Mouse (Mus musculus): ENCODE results near the gene Rarres1. TPM values are rescaled to one million over a fixed set of nuclear protein-coding genes. Genes with fewer than 3 reads are reported as not detected.
A peak's percentile ranks its signal among the peaks of the same experiment; 100 is the strongest.

Gene Rarres1
- polyA plus RNA-seq, 1 experiment from 2014 or later: 1.0 TPM

DNA sequence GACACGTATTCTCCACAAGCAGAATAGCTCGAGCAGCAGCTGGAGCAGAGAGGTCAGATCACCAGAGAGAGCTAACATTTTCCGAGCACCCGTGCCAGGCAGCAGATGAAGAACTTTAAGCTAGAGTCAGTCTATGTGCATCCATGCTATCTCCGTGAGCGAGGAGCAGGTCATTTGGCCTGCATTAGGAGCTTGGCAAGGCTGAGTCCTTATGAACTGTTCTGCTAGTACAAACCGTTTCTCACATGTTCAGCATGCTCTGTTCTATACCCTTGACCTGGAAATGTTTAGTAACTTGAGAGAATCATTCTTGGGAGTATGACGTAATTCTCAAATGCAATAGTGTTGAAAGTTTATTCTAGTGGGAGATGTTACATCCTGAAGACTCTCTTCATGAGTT is 28.3 kb upstream of the Rarres1 start:
- 89% methylated on average over 8 of the region's 8 CpGs for WGBS
- no peaks in the 10 kb centered on the region for H3K9me3 ChIP-seq (ENCODE audit: control insufficient read depth, low read length)
- no peak overlapping the region for H3K4me2 ChIP-seq (ENCODE audit: low read depth)
- no peak for DNase-seq (ENCODE audit: low spot score)
- ATAC-seq (ENCODE audit: insufficient read depth, low FRiP score, low TSS enrichment): no peak
- no peak overlapping the region for H3K9ac ChIP-seq (ENCODE audit: low read length)
- no peak overlapping the region for H3K4me3 ChIP-seq (ENCODE audit: low read depth, low read length)
- no peaks in the 10 kb centered on the region for H3K36me3 ChIP-seq (ENCODE audit: control insufficient read depth, insufficient read depth, low read length)
- H3K4me1 ChIP-seq (ENCODE audit: control insufficient read depth, insufficient read depth, low read length): no peaks in the 10 kb centered on the region
- H3K27me3 ChIP-seq (ENCODE audit: control insufficient read depth, insufficient read depth, low read length): no peaks in the 10 kb centered on the region
- H3K27ac ChIP-seq (ENCODE audit: low read depth, low read length): no peak overlapping the region

DNA sequence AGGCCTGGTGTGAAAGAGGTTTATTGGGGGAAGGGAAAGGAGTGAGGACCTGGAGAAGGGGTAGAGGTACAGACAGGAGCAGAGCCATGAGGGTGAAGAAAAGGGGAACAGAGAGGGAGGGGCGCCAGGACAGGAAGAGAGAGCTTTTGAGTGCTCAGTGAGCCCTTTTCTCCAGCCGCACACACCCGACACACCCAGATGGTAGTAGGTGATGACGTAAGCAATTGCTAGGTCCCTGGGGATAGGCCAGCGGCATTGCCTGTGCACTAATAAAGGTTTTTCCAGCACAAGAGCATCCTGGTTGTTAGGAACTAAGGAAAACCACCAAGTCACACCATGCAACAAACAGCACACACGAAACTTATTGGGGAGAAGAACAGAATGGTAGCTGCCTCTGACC is 9.4 kb upstream of the Rarres1 start:
- H3K4me3 ChIP-seq (ENCODE audit: low read depth, low read length): no peak overlapping the region
- no peaks in the 10 kb centered on the region for H3K9me3 ChIP-seq (ENCODE audit: control insufficient read depth, low read length)
- no peaks in the 10 kb centered on the region for H3K27me3 ChIP-seq (ENCODE audit: control insufficient read depth, insufficient read depth, low read length)
- no peaks in the 10 kb centered on the region for H3K36me3 ChIP-seq (ENCODE audit: control insufficient read depth, insufficient read depth, low read length)
- ATAC-seq (ENCODE audit: insufficient read depth, low FRiP score, low TSS enrichment) (no peak), DNase-seq (ENCODE audit: low spot score) (no peak)
- no peak overlapping the region for H3K27ac ChIP-seq (ENCODE audit: low read depth, low read length)
- no peak overlapping the region for H3K4me2 ChIP-seq (ENCODE audit: low read depth)
- H3K4me1 ChIP-seq (ENCODE audit: control insufficient read depth, insufficient read depth, low read length): no peaks in the 10 kb centered on the region
- no peak overlapping the region for H3K9ac ChIP-seq (ENCODE audit: low read length)
- 84% methylated on average over 6 of the region's 6 CpGs for WGBS

DNA sequence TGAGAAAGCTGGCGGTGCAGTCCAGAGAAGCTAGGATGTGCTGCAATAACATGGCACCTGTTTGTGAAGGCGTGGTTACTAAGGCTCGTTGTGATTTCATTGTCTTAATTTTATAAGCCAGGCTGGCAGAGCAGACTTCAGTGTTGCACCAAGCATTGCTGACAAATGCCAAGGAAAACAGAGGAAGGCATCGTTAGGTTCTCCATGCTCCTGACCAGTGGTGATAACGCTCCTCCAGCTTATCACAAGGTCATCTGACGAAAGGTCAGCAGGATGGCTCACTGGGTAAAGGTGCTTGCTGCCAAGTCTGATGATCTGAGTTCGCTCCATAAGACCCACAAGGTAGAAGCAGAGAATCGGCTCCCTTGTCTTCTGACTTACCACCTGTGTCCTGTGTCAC is 7.4 kb upstream of the Rarres1 start:
- 89% methylated on average over 8 of the region's 8 CpGs for WGBS
- Histone ChIP-seq H3K27ac (ENCODE audit: low read depth, low read length) (no peak overlapping the region), H3K9me3 (ENCODE audit: control insufficient read depth, low read length) (no peaks in the 10 kb centered on the region), H3K4me1 (ENCODE audit: control insufficient read depth, insufficient read depth, low read length) (no peaks in the 10 kb centered on the region), H3K27me3 (ENCODE audit: control insufficient read depth, insufficient read depth, low read length) (no peaks in the 10 kb centered on the region), H3K4me3 (ENCODE audit: low read depth, low read length) (no peak overlapping the region), H3K4me2 (ENCODE audit: low read depth) (no peak overlapping the region), H3K36me3 (ENCODE audit: control insufficient read depth, insufficient read depth, low read length) (no peaks in the 10 kb centered on the region), H3K9ac (ENCODE audit: low read length) (no peak overlapping the region)
- no peak for ATAC-seq (ENCODE audit: insufficient read depth, low FRiP score, low TSS enrichment)
- no peak for DNase-seq (ENCODE audit: low spot score)

DNA sequence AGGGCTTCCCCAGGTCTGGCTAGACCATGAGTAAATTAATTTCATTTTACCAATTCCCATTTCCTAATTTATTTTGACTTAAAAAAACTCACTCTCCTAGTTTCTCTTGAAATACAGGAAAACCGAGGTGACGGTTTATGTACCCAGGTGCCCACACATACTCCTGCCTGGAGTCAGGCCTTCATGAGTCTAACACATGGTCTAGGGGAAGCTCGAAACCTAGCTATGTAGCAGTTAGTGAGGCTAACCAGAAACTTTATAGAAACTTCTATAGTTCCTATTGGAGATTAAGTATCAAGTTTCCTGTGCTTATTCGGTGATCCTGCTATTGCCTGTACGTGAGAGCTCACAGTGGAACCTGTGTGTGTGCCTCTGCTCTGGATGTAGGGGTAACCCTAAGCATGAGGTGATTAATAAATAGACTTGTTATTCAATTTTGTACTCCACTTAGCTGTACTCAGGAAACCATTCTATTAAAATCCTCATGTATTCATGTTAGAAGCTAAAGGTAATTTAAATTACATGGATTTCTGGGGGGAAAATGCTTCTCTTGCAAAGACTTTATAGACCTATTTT is 5.3 kb upstream of the Rarres1 start:
- no peak overlapping the region for H3K4me3 ChIP-seq (ENCODE audit: low read depth, low read length)
- H3K4me1 ChIP-seq (ENCODE audit: control insufficient read depth, insufficient read depth, low read length): no peaks in the 10 kb centered on the region; the same call in 1 of the 2 replicates
- no peaks in the 10 kb centered on the region for H3K27me3 ChIP-seq (ENCODE audit: control insufficient read depth, insufficient read depth, low read length)
- ATAC-seq (ENCODE audit: insufficient read depth, low FRiP score, low TSS enrichment) (no peak), DNase-seq (ENCODE audit: low spot score) (no peak)
- 90% methylated on average over 5 of the region's 5 CpGs for WGBS
- H3K4me2 ChIP-seq (ENCODE audit: low read depth): no peak overlapping the region
- no peaks in the 10 kb centered on the region for H3K9me3 ChIP-seq (ENCODE audit: control insufficient read depth, low read length)
- no peak overlapping the region for H3K27ac ChIP-seq (ENCODE audit: low read depth, low read length)
- no peak overlapping the region for H3K9ac ChIP-seq (ENCODE audit: low read length)
- no peaks in the 10 kb centered on the region for H3K36me3 ChIP-seq (ENCODE audit: control insufficient read depth, insufficient read depth, low read length)

DNA sequence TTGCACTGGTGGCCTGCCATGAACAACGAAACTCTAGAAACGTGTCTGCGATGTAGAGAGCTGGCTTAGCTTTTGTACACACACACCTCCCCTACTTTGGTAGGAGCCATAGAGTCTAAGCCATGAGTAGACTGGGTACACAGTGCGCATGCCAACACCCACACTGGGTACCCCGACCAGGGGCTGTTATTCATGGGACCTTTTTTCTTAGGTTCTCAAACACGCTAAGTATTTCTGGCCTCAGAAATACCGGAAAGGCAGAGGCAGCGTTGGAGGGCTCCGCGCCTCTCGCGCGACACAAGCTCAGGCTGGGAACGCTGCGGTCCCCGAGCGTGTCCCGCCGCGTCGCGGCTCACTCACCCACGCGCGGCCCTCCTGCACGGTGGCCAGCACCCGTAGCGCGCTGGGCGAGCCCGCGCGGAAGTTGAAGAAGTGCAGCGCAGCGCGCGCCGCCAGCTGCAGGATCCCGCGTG is 486 bp downstream of the Rarres1 start:
- peak overlapping the region; percentile 75 for H3K9ac ChIP-seq (ENCODE audit: low read length)
- 6% methylated on average over 40 of the region's 40 CpGs for WGBS
- no peak overlapping the region for H3K27ac ChIP-seq (ENCODE audit: low read depth, low read length)
- peak overlapping the region; percentile 100 for H3K4me2 ChIP-seq (ENCODE audit: low read depth)
- peak overlapping the region; percentile 58 for H3K4me3 ChIP-seq (ENCODE audit: low read depth, low read length)
- no peaks in the 10 kb centered on the region; the same call in 1 of the 2 replicates for H3K4me1 ChIP-seq (ENCODE audit: control insufficient read depth, insufficient read depth, low read length)
- DNase-seq (ENCODE audit: low spot score) (no peak), ATAC-seq (ENCODE audit: insufficient read depth, low FRiP score, low TSS enrichment) (peak; percentile 47; the same call in 1 of the 2 replicates)
- no peaks in the 10 kb centered on the region for H3K27me3 ChIP-seq (ENCODE audit: control insufficient read depth, insufficient read depth, low read length)
- no peaks in the 10 kb centered on the region for H3K9me3 ChIP-seq (ENCODE audit: control insufficient read depth, low read length)
- no peaks in the 10 kb centered on the region for H3K36me3 ChIP-seq (ENCODE audit: control insufficient read depth, insufficient read depth, low read length)

DNA sequence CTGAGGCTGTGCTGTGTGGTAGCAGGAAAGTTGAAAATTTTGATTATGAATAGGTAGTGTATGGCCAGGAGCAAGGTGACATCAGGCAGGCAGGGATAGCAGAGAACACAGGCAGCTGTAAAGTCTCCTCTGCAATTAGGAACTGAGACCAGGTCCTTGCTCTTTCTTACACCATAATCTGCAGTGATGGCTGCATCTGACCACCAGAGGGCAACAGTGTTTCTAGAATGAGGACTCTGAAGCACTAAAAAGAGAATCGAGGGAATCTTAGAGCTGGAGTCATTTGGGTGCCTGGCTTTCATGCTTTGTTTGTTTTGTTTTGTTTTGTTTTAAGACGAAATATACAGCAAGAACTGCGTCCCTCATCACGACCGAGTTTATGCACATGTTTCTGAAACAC is 2.5 kb downstream of the Rarres1 start:
- DNase-seq (ENCODE audit: low spot score) (peak; percentile 85), ATAC-seq (ENCODE audit: insufficient read depth, low FRiP score, low TSS enrichment) (peak; percentile 58; the same call in 1 of the 2 replicates)
- Histone ChIP-seq H3K27me3 (ENCODE audit: control insufficient read depth, insufficient read depth, low read length) (no peaks in the 10 kb centered on the region), H3K4me3 (ENCODE audit: low read depth, low read length) (no peak overlapping the region), H3K36me3 (ENCODE audit: control insufficient read depth, insufficient read depth, low read length) (no peaks in the 10 kb centered on the region), H3K27ac (ENCODE audit: low read depth, low read length) (no peak overlapping the region), H3K9me3 (ENCODE audit: control insufficient read depth, low read length) (no peaks in the 10 kb centered on the region), H3K9ac (ENCODE audit: low read length) (no peak overlapping the region), H3K4me2 (ENCODE audit: low read depth) (no peak overlapping the region), H3K4me1 (ENCODE audit: control insufficient read depth, insufficient read depth, low read length) (no peaks in the 10 kb centered on the region; the same call in 1 of the 2 replicates)
- WGBS: 5% methylated on average over 5 of the region's 5 CpGs

DNA sequence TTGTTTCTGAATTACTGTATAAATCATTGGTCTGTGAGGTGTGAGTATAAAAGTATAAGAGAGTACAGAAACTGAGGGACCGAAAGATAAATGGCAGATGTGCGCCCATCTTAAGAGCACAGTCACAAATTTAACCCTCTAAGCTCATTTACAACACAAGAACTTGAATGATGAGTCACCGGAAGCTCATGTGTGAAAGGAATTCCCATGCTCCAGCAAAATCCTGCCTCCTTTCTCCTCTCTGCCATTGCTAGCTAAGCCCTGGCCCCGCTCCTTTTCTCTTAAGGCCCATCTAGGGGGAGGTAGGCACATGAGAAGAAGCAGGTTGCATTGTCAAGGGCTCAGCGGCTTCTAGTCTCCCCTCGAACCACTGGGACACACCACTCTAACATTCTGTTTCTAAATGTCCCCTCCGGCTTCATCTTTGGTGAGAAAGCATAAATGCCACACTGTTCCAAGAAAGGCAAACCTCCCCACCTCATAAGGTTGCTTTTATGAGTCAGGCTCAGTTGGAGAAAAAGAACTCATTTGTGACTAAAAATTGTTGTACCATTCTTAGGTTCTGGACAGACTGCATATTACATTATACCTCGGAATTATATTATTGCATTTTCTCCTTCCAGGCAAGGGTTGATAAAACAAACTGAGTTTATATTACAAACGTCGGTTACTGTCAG is 7.0 kb downstream of the Rarres1 start:
- H3K36me3 ChIP-seq (ENCODE audit: control insufficient read depth, insufficient read depth, low read length): no peaks in the 10 kb centered on the region
- H3K9me3 ChIP-seq (ENCODE audit: control insufficient read depth, low read length): no peaks in the 10 kb centered on the region
- ATAC-seq (ENCODE audit: insufficient read depth, low FRiP score, low TSS enrichment) (no peak), DNase-seq (ENCODE audit: low spot score) (no peak)
- H3K4me1 ChIP-seq (ENCODE audit: control insufficient read depth, insufficient read depth, low read length): no peaks in the 10 kb centered on the region
- 87% methylated on average over 10 of the region's 10 CpGs for WGBS
- H3K4me2 ChIP-seq (ENCODE audit: low read depth): no peak overlapping the region
- no peak overlapping the region for H3K27ac ChIP-seq (ENCODE audit: low read depth, low read length)
- no peaks in the 10 kb centered on the region for H3K27me3 ChIP-seq (ENCODE audit: control insufficient read depth, insufficient read depth, low read length)
- H3K4me3 ChIP-seq (ENCODE audit: low read depth, low read length): no peak overlapping the region
- H3K9ac ChIP-seq (ENCODE audit: low read length): no peak overlapping the region

DNA sequence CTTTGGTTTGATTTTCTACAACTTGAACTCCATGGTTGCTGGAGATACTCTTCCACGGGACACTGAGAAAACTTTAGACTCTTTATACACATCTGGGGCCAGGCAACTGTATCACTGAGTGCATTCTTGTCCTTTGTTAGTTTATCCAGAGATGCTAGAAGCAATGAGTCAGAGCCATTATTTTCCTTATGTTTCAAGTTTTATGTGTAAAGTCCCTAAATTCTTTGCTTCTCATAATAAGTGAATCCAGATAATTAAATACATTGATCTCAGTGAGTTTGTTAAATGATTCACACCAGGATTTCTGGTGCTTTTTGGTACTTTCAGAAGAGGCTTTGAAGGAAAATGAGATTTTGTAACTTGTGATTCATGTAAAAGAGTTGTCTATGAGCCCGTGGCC is 10.0 kb downstream of the Rarres1 start:
- no peaks in the 10 kb centered on the region for H3K9me3 ChIP-seq (ENCODE audit: control insufficient read depth, low read length)
- WGBS: 74% methylated on average over 2 of the region's 2 CpGs
- H3K27me3 ChIP-seq (ENCODE audit: control insufficient read depth, insufficient read depth, low read length): no peaks in the 10 kb centered on the region
- H3K27ac ChIP-seq (ENCODE audit: low read depth, low read length): no peak overlapping the region
- H3K4me1 ChIP-seq (ENCODE audit: control insufficient read depth, insufficient read depth, low read length): no peaks in the 10 kb centered on the region
- no peak for ATAC-seq (ENCODE audit: insufficient read depth, low FRiP score, low TSS enrichment)
- no peak overlapping the region for H3K4me2 ChIP-seq (ENCODE audit: low read depth)
- H3K36me3 ChIP-seq (ENCODE audit: control insufficient read depth, insufficient read depth, low read length): no peaks in the 10 kb centered on the region
- no peak overlapping the region for H3K4me3 ChIP-seq (ENCODE audit: low read depth, low read length)
- DNase-seq (ENCODE audit: low spot score): no peak
- no peak overlapping the region for H3K9ac ChIP-seq (ENCODE audit: low read length)

DNA sequence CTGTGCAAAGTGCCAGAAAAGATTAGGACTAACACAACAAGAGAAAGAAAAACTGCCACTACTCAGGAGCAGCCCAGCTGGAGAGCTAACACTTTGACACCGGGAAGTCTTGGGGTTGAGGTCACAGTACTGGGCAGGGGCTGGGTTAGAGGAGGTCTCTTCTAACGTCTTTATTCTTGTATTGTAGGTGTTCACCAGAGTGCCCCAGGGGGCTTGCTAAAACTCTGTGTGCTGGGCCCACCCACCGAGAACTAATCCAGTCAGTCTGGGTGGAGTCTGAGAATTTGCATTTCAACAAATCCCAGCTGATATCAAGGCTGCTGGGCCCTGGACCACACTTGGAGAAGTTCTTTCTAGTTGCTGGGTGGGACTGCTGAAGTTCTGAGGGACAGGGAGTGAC is 11.4 kb downstream of the Rarres1 start:
- Histone ChIP-seq H3K4me1 (ENCODE audit: control insufficient read depth, insufficient read depth, low read length) (no peaks in the 10 kb centered on the region), H3K9me3 (ENCODE audit: control insufficient read depth, low read length) (no peaks in the 10 kb centered on the region), H3K36me3 (ENCODE audit: control insufficient read depth, insufficient read depth, low read length) (no peaks in the 10 kb centered on the region), H3K9ac (ENCODE audit: low read length) (no peak overlapping the region), H3K27me3 (ENCODE audit: control insufficient read depth, insufficient read depth, low read length) (no peaks in the 10 kb centered on the region), H3K4me2 (ENCODE audit: low read depth) (no peak overlapping the region), H3K27ac (ENCODE audit: low read depth, low read length) (no peak overlapping the region), H3K4me3 (ENCODE audit: low read depth, low read length) (no peak overlapping the region)
- WGBS: 8% methylated on average over 3 of the region's 3 CpGs
- no peak for ATAC-seq (ENCODE audit: insufficient read depth, low FRiP score, low TSS enrichment)
- no peak for DNase-seq (ENCODE audit: low spot score)

Data from neural tube, embryonic 11.5 days (tissue).